Mouse (Mus musculus) embryonic facial prominence, embryonic 15.5 days (tissue): ENCODE data around the gene Faf2. TPM values are rescaled to one million over a fixed set of nuclear protein-coding genes. Genes with fewer than 3 reads are reported as not detected.
A peak's percentile ranks its signal among the peaks of the same experiment; 100 is the strongest.

Source experiments
- ATAC-seq: fragments of 200-750 bp; cut with Nextera tagmentation; 2 replicates; pipeline ENCODE4 v1.8.0; 2017; ENCODE audit warnings: low read depth, moderate TSS enrichment; ENCODE audit not compliant: insufficient number of reproducible peaks, low FRiP score, low TSS enrichment
- H3K27ac ChIP-seq: fragments of 300-500 bp; sonication (generic); replicated peaks from 2 replicates; pipeline ENCODE4 v1.5.1; 2015; ENCODE audit warnings: mild to moderate bottlenecking, inconsistent platforms
- H3K27me3 ChIP-seq: fragments of 300-500 bp; sonication (generic); 2 replicates; pipeline ENCODE4 v1.6.1; 2015; ENCODE audit warnings: inconsistent platforms
- H3K36me3 ChIP-seq: fragments of 300-500 bp; sonication (generic); 2 replicates; pipeline ENCODE4 v1.6.1; 2015; ENCODE audit warnings: mild to moderate bottlenecking, inconsistent platforms
- H3K4me1 ChIP-seq: fragments of 300-500 bp; sonication (generic); 2 replicates; pipeline ENCODE4 v1.6.1; 2015; ENCODE audit warnings: inconsistent platforms
- H3K4me2 ChIP-seq: fragments of 300-500 bp; sonication (generic); replicated peaks from 2 replicates; pipeline ENCODE4 v1.6.1; 2015; ENCODE audit warnings: mild to moderate bottlenecking, inconsistent platforms
- H3K4me3 ChIP-seq: fragments of 300-500 bp; sonication (generic); replicated peaks from 2 replicates; pipeline ENCODE4 v1.5.1; 2015; ENCODE audit warnings: mild to moderate bottlenecking, inconsistent platforms
- H3K9ac ChIP-seq: fragments of 300-500 bp; sonication (generic); 2 replicates; pipeline ENCODE4 v1.6.1; 2015; ENCODE audit warnings: inconsistent platforms
- H3K9me3 ChIP-seq: fragments of 300-500 bp; sonication (generic); replicated peaks from 2 replicates; pipeline ENCODE4 v1.6.1; 2016; ENCODE audit warnings: inconsistent platforms
- WGBS: fragments of 180-500 bp; shearing (Covaris S2); methylation state at CpG from one replicate; pipeline ENCODE4 v1.1.7; 2015; 5-methylcytosine and 5-hydroxymethylcytosine counted together
- polyA plus RNA-seq: library from polyadenylated mRNA; unstranded; fragments of >200 nt; fragmentation: Nextera tagmentation; extraction: Ambion mirVana; gene quantifications from 2 replicates; pipeline ENCODE4 v1.2.1, GENCODE M21; 2015

Gene Faf2
- polyA plus RNA-seq, 1 experiment from 2014 or later: 77.6 TPM

GRCm38 (mm10) chr13:54635011-54635410, 13.4 kb downstream of the Faf2 start:
- Histone ChIP-seq H3K9ac (no peak overlapping the region), H3K4me2 (no peak overlapping the region), H3K27ac (no peak overlapping the region), H3K36me3 (peaks cover 28% of the 10 kb centered on the region), H3K9me3 (no peaks in the 10 kb centered on the region), H3K4me1 (no peaks in the 10 kb centered on the region), H3K4me3 (no peak overlapping the region), H3K27me3 (no peaks in the 10 kb centered on the region)
- no peak for ATAC-seq
- WGBS: 94% methylated on average over 3 of the region's 3 CpGs

- no peak overlapping the region for H3K9ac ChIP-seq
- H3K27ac ChIP-seq: no peak overlapping the region
- H3K27me3 ChIP-seq: no peaks in the 10 kb centered on the region
- H3K4me3 ChIP-seq: no peak overlapping the region
- 96% methylated on average over 3 of the region's 3 CpGs for WGBS
- H3K4me1 ChIP-seq: no peaks in the 10 kb centered on the region
- H3K9me3 ChIP-seq: no peaks in the 10 kb centered on the region
- H3K36me3 ChIP-seq: peaks cover 97% of the 10 kb centered on the region
- no peak overlapping the region for H3K4me2 ChIP-seq
- ATAC-seq: no peak
Measured at GRCm38 (mm10) chr13:54650461-54650860, 28.9 kb downstream of the Faf2 start.

DNA sequence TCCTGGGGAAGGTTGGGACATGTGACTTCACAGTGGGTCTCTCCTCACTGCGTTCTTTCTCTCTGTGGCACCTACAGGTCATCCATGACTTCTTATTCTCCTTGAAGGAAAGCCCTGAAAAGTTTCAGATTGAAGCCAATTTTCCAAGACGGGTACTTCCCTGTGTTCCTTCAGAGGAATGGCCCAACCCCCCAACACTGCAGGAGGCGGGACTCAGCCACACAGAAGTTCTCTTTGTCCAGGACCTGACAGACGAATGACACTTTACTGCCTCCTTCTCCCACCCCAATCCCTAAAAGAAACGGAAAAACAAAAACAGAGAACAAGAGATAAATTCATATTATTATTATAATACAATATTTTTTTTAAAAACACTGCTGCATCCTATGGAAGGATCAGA, 39.3 kb downstream of the Faf2 start:
- H3K4me2 ChIP-seq: no peak overlapping the region
- H3K4me3 ChIP-seq: no peak overlapping the region
- H3K27me3 ChIP-seq: no peaks in the 10 kb centered on the region
- WGBS: 60% methylated on average over 5 of the region's 5 CpGs
- no peak overlapping the region for H3K27ac ChIP-seq
- no peak for ATAC-seq
- H3K9me3 ChIP-seq: no peaks in the 10 kb centered on the region
- no peaks in the 10 kb centered on the region for H3K4me1 ChIP-seq
- no peak overlapping the region for H3K9ac ChIP-seq
- H3K36me3 ChIP-seq: peaks cover 72% of the 10 kb centered on the region

DNA sequence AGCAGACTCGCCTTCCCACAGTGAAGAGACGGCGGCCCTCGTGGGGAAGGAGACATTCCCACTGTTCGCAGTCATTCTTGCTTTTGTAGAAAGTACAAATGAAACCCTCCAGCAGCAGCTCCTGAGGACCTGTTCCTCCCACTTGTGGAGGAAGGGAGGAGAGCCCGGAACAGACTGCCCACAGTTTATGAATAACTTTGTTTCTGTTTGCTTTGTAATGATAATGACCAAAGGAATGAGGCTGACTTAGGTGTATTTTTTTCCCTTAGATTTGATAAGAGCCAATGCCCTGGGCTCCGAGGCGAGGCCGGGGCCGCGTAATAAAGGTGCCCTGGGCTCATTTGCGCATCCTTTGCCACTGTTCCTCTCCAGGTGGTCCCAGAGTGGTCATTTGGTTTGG, 39.8 kb downstream of the Faf2 start:
- Histone ChIP-seq H3K4me3 (no peak overlapping the region), H3K4me1 (no peaks in the 10 kb centered on the region), H3K27me3 (no peaks in the 10 kb centered on the region), H3K4me2 (no peak overlapping the region), H3K9me3 (no peaks in the 10 kb centered on the region), H3K36me3 (peaks cover 67% of the 10 kb centered on the region), H3K9ac (no peak overlapping the region), H3K27ac (no peak overlapping the region)
- 91% methylated on average over 12 of the region's 12 CpGs for WGBS
- ATAC-seq: no peak

- no peak overlapping the region for H3K4me2 ChIP-seq
- 58% methylated on average over 4 of the region's 4 CpGs for WGBS
- H3K36me3 ChIP-seq: peaks cover 48% of the 10 kb centered on the region
- no peaks in the 10 kb centered on the region for H3K9me3 ChIP-seq
- no peak overlapping the region for H3K4me3 ChIP-seq
- H3K27ac ChIP-seq: no peak overlapping the region
- no peak for ATAC-seq
- H3K27me3 ChIP-seq: no peaks in the 10 kb centered on the region
- H3K4me1 ChIP-seq: no peaks in the 10 kb centered on the region
- H3K9ac ChIP-seq: no peak overlapping the region
Measured at GRCm38 (mm10) chr13:54663999-54664398, 42.4 kb downstream of the Faf2 start.

DNA sequence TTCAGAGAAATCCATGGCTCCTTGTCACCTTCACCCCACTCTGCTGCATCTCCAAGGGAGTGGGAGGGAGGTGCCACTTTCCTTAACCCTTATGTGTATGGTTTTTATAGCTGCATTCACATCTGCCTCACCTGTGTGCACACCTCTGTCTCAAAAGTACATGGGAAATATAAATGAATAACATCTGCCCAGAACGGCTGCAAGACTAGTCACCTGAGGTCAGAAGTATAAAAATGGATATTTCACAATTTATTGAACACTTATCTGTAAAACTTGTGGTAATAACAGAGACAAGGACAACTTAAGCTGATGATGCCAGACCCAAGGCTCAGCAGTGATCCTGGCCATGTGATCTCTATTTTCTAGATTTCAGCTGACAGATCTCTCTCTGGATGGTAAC, 42.9 kb downstream of the Faf2 start:
- no peak for ATAC-seq
- Histone ChIP-seq H3K36me3 (peaks cover 43% of the 10 kb centered on the region), H3K9me3 (no peaks in the 10 kb centered on the region), H3K27ac (no peak overlapping the region), H3K4me2 (no peak overlapping the region), H3K9ac (no peak overlapping the region), H3K4me3 (no peak overlapping the region), H3K4me1 (no peaks in the 10 kb centered on the region), H3K27me3 (no peaks in the 10 kb centered on the region)
- WGBS: 78% methylated on average over 1 of the region's 1 CpGs

DNA sequence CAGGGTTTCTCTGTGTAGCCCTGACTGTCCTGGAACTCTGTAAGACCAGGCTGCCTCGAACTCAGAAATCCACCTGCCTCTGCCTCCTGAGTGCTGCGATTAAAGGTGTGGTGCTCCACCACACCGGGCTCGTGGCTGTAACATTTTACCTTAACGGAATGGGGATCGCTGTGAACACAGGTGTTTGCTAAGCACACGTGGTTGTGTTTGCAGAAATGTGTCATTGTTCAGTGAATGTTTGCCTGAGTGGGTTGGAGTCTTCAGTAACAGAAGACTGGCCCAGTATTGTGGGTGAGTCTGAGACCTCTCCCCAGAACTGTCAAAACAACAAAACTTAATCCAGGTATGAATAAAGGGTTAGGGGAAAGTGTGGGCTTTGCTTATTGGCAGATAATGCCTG, 43.5 kb downstream of the Faf2 start:
- no peak overlapping the region for H3K4me2 ChIP-seq
- no peaks in the 10 kb centered on the region for H3K9me3 ChIP-seq
- H3K9ac ChIP-seq: no peak overlapping the region
- no peaks in the 10 kb centered on the region for H3K27me3 ChIP-seq
- WGBS: 90% methylated on average over 7 of the region's 7 CpGs
- no peak overlapping the region for H3K27ac ChIP-seq
- no peaks in the 10 kb centered on the region for H3K4me1 ChIP-seq
- no peak overlapping the region for H3K4me3 ChIP-seq
- no peak for ATAC-seq
- peaks cover 38% of the 10 kb centered on the region for H3K36me3 ChIP-seq

DNA sequence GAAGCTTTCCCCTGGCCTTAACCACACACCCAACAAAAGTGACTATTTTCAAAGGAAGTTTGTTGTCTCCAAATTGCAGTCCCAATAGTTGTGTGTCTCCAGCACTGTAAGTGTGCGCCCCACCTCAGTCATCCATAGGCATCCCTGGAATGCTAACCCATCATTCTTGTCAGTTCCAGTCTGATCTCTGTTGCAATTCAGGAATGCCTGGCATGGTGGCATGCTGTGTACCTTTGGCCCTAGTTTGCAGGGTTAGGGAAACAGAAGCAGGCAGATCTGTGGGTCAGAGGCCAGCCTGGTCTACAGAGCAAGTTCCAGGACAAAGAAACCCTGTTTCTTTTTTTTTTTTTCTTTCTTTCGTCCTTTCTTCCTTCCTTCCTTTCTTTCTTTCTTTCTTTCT, 48.9 kb downstream of the Faf2 start:
- Histone ChIP-seq H3K4me2 (no peak overlapping the region), H3K27me3 (no peaks in the 10 kb centered on the region), H3K4me1 (no peaks in the 10 kb centered on the region), H3K9ac (no peak overlapping the region), H3K36me3 (peaks cover 7% of the 10 kb centered on the region; the same call in 1 of the 2 replicates), H3K4me3 (no peak overlapping the region), H3K9me3 (no peaks in the 10 kb centered on the region), H3K27ac (no peak overlapping the region)
- 50% methylated on average over 2 of the region's 2 CpGs for WGBS
- no peak for ATAC-seq

DNA sequence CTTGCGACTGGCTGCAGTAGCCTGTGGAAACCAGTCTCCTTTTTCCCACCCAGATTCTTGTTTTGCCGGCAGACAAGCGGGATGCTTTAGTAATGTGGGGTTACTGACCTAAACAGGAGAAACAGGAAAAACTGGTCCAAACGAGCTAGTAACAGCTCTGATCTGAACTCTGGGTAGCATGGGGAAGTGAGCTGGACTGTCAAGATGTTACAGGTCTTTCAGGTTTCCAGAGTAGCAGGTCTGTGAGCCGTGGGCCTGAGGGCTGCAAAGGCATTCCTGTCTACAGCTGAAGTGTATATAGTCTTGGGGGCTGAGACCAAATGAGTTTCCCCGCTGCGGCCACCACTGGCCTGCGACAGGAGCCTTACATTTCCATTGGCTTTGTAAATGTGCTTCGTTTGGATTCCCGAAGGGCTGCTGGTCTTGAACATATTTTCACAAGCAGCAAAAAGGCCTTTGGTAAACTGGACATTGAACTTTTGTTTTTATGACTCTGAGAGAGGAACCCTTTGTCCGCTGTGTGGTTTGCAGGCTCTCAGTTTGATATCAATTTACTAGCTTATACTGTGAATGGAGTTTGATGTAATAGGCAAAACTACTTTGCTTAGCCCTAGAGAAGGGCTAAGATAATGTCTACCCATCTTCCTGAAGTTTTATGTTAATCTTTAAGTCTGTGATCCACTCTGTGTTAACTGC, 54.5 kb downstream of the Faf2 start:
- Histone ChIP-seq H3K9me3 (no peaks in the 10 kb centered on the region), H3K4me3 (no peak overlapping the region), H3K4me1 (no peaks in the 10 kb centered on the region), H3K27me3 (no peaks in the 10 kb centered on the region), H3K4me2 (no peak overlapping the region; the same call in 1 of the 2 replicates), H3K36me3 (peaks cover 24% of the 10 kb centered on the region), H3K27ac (0 out of 2 replicates have a peak overlapping the region, but pooled peaks have one; percentile 24), H3K9ac (no peak overlapping the region)
- ATAC-seq: no peak; the same call in 1 of the 2 replicates
- 41% methylated on average over 11 of the region's 11 CpGs for WGBS

GRCm38 (mm10) chr13:54678263-54678662, 56.7 kb downstream of the Faf2 start:
- Histone ChIP-seq H3K27ac (no peak overlapping the region), H3K4me2 (no peak overlapping the region), H3K36me3 (peaks cover 46% of the 10 kb centered on the region), H3K9ac (no peak overlapping the region), H3K9me3 (no peaks in the 10 kb centered on the region), H3K4me1 (no peaks in the 10 kb centered on the region), H3K27me3 (no peaks in the 10 kb centered on the region), H3K4me3 (no peak overlapping the region)
- ATAC-seq: no peak
- 66% methylated on average over 4 of the region's 4 CpGs for WGBS

- H3K4me3 ChIP-seq: no peak overlapping the region
- H3K4me1 ChIP-seq: peaks cover 10% of the 10 kb centered on the region
- no peak overlapping the region for H3K27ac ChIP-seq
- WGBS: 78% methylated on average over 17 of the region's 17 CpGs
- peaks cover 56% of the 10 kb centered on the region for H3K36me3 ChIP-seq
- no peak overlapping the region for H3K9ac ChIP-seq
- no peaks in the 10 kb centered on the region for H3K9me3 ChIP-seq
- H3K27me3 ChIP-seq: no peaks in the 10 kb centered on the region
- H3K4me2 ChIP-seq: no peak overlapping the region
- ATAC-seq: no peak
Measured at GRCm38 (mm10) chr13:54680184-54680853, 58.7 kb downstream of the Faf2 start.

DNA sequence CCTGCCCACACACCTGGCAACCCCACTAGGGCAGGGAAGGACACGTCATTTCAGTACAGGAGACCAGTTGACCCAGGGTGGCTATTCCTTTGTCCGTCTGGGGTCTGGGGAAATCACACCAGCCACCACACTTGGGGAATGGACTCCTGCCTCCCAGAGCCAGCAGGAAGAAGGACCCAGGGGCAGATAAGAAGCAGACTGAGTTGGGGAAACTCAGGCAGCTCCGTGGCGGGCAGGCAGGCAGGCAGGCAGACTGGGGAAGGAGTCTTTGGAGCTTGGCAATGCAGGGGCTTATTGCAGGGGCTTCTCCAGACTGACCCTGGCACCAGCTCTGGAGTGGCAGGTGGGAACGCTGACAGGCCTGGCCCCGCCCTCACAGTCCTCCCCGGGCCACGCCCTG, 59.7 kb downstream of the Faf2 start:
- no peak overlapping the region for H3K4me3 ChIP-seq
- no peak overlapping the region for H3K9ac ChIP-seq
- ATAC-seq: no peak
- H3K27me3 ChIP-seq: no peaks in the 10 kb centered on the region
- 87% methylated on average over 8 of the region's 8 CpGs for WGBS
- peaks cover 19% of the 10 kb centered on the region for H3K4me1 ChIP-seq
- H3K4me2 ChIP-seq: no peak overlapping the region
- no peak overlapping the region for H3K27ac ChIP-seq
- no peaks in the 10 kb centered on the region for H3K9me3 ChIP-seq
- H3K36me3 ChIP-seq: peaks cover 56% of the 10 kb centered on the region
